Mouse (Mus musculus): ENCODE data around the gene Phactr4.

DNA sequence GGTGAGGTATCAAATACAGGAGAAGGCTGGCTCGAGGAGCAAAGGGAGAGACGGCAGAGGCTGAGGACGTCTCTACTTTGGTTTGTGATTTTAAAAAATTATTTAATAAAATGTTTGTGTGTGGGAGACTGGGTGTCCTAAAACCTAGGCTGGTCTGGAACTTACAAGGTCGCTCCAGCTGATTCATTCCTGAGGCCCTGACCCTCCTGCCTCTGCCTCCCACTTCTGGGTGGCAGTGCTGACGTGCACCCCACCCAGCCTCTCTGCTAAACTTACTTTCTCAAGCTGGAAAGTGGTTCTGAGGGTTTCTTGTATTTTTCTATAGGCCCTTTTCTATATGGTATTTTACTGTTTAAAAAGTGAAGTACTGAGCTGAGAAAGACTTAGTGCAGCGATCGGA, 26.0 kb downstream of the Phactr4 start:
- TF ChIP-seq CTCF (IDR thresholded peaks at IDR 0.05; ENCODE audit: borderline replicate concordance, control insufficient read depth, extremely low read depth, insufficient read depth, low read length, poor library complexity) (no peak), POLR2A (IDR thresholded peaks at IDR 0.05; ENCODE audit: control insufficient read depth, extremely low read depth, insufficient read depth, low read length, poor library complexity) (no peak)

All from thymus, adult 2 months (tissue).